20 mouse cellular contexts compared by ENCODE assay signal in genomic region chr9:77708950-77709349, GRCm38 (mm10). TPM values are rescaled to one million over a fixed set of nuclear protein-coding genes. Genes with fewer than 3 reads are reported as not detected.
DNase-seq lines count a peak whose midpoint lies in the region; ATAC-seq and TF ChIP-seq lines count a peak whose summit lies in the region.
"Had no signal": no experiment of that assay in that cellular context is flagged by ENCODE, and none has a peak within 500 bp of the region (broad histone marks: within the 10 kb centered on the region; RNA-seq: fewer than 3 reads in every experiment).

No protein-coding gene starts in this region.

- ATAC-seq in granulocyte monocyte progenitor cell, adult 5-6 weeks (replicated peaks; ENCODE audit: poor library complexity, severe bottlenecking): peak; percentile 81
- ATAC-seq in midbrain, embryonic 16.5 days: no peak
- ATAC-seq: forebrain, postnatal 0 days; hindbrain, embryonic 16.5 days had no signal

- no peaks in the 10 kb centered on the region for H3K36me3 ChIP-seq in spleen, adult 2 months (ENCODE audit: control insufficient read depth, insufficient read depth, low read length)
- no peaks in the 10 kb centered on the region for H3K36me3 ChIP-seq in splenic B cell, adult 2 months (ENCODE audit: control insufficient read depth, insufficient read depth, low read length, poor library complexity, severe bottlenecking)
- no peaks in the 10 kb centered on the region for H3K36me3 ChIP-seq in midbrain, embryonic 16.5 days (ENCODE audit: control insufficient read depth, insufficient read depth, low read length)
- H3K36me3 ChIP-seq: limb, embryonic 15.5 days; midbrain, embryonic 12.5 days had no signal

- WGBS in spleen, adult 2 months: 28% methylated on average over 5 of the region's 5 CpGs
- WGBS in midbrain, embryonic 16.5 days: 66% methylated on average over 5 of the region's 5 CpGs

- H3K4me3 ChIP-seq in spleen, adult 2 months (ENCODE audit: extremely low read depth, insufficient read depth, insufficient read length): no peak overlapping the region
- H3K4me3 ChIP-seq in midbrain, embryonic 16.5 days (ENCODE audit: low read depth, low read length): no peak overlapping the region
- H3K4me3 ChIP-seq: gastrocnemius, adult 2 months; limb, embryonic 15.5 days; midbrain, embryonic 12.5 days had no signal

- no peaks in the 10 kb centered on the region for H3K27me3 ChIP-seq in spleen, adult 2 months (ENCODE audit: control insufficient read depth, insufficient read depth, low read length)
- H3K27me3 ChIP-seq in splenic B cell, adult 2 months (ENCODE audit: control insufficient read depth, insufficient read depth, low read length, poor library complexity, severe bottlenecking): no peaks in the 10 kb centered on the region
- H3K27me3 ChIP-seq in midbrain, embryonic 16.5 days (ENCODE audit: control insufficient read depth, insufficient read depth, low read depth, low read length): no peaks in the 10 kb centered on the region
- H3K27me3 ChIP-seq: limb, embryonic 15.5 days; midbrain, embryonic 12.5 days had no signal

- H3K4me1 ChIP-seq in spleen, adult 2 months (ENCODE audit: control insufficient read depth, insufficient read depth, insufficient read length): peaks cover 2% of the 10 kb centered on the region; the same call in 1 of the 2 replicates
- no peaks in the 10 kb centered on the region for H3K4me1 ChIP-seq in midbrain, embryonic 16.5 days (ENCODE audit: control insufficient read depth, insufficient read depth, low read length)
- H3K4me1 ChIP-seq: limb, embryonic 15.5 days; midbrain, embryonic 12.5 days had no signal

- no peak overlapping the region for H3K9ac ChIP-seq in midbrain, embryonic 16.5 days (ENCODE audit: low read depth, low read length)
- H3K9ac ChIP-seq: forebrain, postnatal 0 days; limb, embryonic 15.5 days; lung, embryonic 14.5 days; midbrain, embryonic 12.5 days had no signal

- DNase-seq in layer of hippocampus, adult 11-12 months (ENCODE audit: low spot score): peak; percentile 11
- DNase-seq in layer of hippocampus, adult 9-10 months (ENCODE audit: low spot score): no peak
- DNase-seq in spleen, adult 2 months (ENCODE audit: low read depth in 1 of 2, low spot score in 2 of 2): peak; percentile 5 to 12
- no peak for DNase-seq in spleen, adult 12 weeks (ENCODE audit: low spot score)
- peak; percentile 53 for DNase-seq in splenic B cell, adult 2 months (ENCODE audit: low read depth, low spot score)
- DNase-seq in cerebellum, postnatal 14 days: no peak
- DNase-seq: cerebellum, adult 2 months; forebrain, postnatal 0 days; gastrocnemius, adult 2 months; heart, postnatal 14 days; kidney, adult 11 months; kidney, postnatal 10 days; lung, embryonic 14.5 days; thymus, postnatal 14 days had no signal

- no peak overlapping the region for H3K27ac ChIP-seq in spleen, adult 2 months (ENCODE audit: insufficient read depth, low read length)
- H3K27ac ChIP-seq in midbrain, embryonic 16.5 days (ENCODE audit: low read length): no peak overlapping the region
- H3K27ac ChIP-seq: gastrocnemius, adult 2 months; limb, embryonic 15.5 days; midbrain, embryonic 12.5 days; stomach, postnatal 0 days had no signal

- H3K9me3 ChIP-seq in midbrain, embryonic 16.5 days (replicated peaks; ENCODE audit: control insufficient read depth, low read length, poor library complexity, severe bottlenecking): no peaks in the 10 kb centered on the region
- H3K9me3 ChIP-seq: limb, embryonic 15.5 days; midbrain, embryonic 12.5 days had no signal

- no peak overlapping the region for H3K4me2 ChIP-seq in midbrain, embryonic 16.5 days (ENCODE audit: low read length)
- H3K4me2 ChIP-seq: limb, embryonic 15.5 days; lung, embryonic 14.5 days; midbrain, embryonic 12.5 days had no signal

- TF ChIP-seq CTCF in spleen, adult 2 months (IDR thresholded peaks at IDR 0.05; ENCODE audit: extremely low read depth, insufficient read depth, insufficient read length, insufficient replicate concordance): no peak

- no peak for TF ChIP-seq POLR2A in spleen, adult 2 months (IDR thresholded peaks at IDR 0.05; ENCODE audit: low read depth, low read length)

RNA-seq across cellular contexts. Expression of gene Gclc, which starts 45.4 kb away (rescaled TPM):
- 14.1 and 15.3 TPM in 2 replicates for polyA plus RNA-seq in spleen, adult 2 months (2012; rRNA removed)
- total RNA-seq in granulocyte monocyte progenitor cell, adult 5-6 weeks (2014; fragmentation: Nextera tagmentation): 44.6 and 47.5 TPM in 2 replicates
- 52.3 and 56.8 TPM in 2 replicates for total RNA-seq in granulocyte monocyte progenitor cell, adult 5-6 weeks (2017)
- 15.1 and 15.4 TPM in 2 replicates for polyA plus RNA-seq in midbrain, embryonic 16.5 days (2015; fragmentation: Nextera tagmentation; extraction: Ambion mirVana)

Comparison
In these comparisons a context has a peak if more than half of its experiments do, and no peak if none do; other contexts are left out.
1. DNase-seq: peak in layer of hippocampus, adult 11-12 months (single experiment), spleen, adult 2 months (2 of 2) and splenic B cell, adult 2 months (single experiment); none in layer of hippocampus, adult 9-10 months (single experiment), spleen, adult 12 weeks (single experiment) and cerebellum, postnatal 14 days (0 of 2).